Mouse (Mus musculus): ENCODE measurements at regions not wholly inside any gene's neighbourhood (a gene's known extent, or its start where the extent isn't known, plus 50 kb on each side); places are given as distances from the start of the nearest gene placed in this dataset. TPM values are rescaled to one million over a fixed set of nuclear protein-coding genes. Genes with fewer than 3 reads are reported as not detected.

GRCm38 (mm10) chr8:44025926-44026325 is 316.1 kb upstream of the Adam34 start:
- WGBS = 30% methylated on average over 3 of the region's 3 CpGs
- H3K27ac ChIP-seq (ENCODE audit: low read depth, low read length) = no peak overlapping the region
- H3K4me2 ChIP-seq (ENCODE audit: low read depth) = no peak overlapping the region
- H3K4me1 ChIP-seq (ENCODE audit: control insufficient read depth, insufficient read depth, low read length) = no peaks in the 10 kb centered on the region
- no peaks in the 10 kb centered on the region for H3K36me3 ChIP-seq (ENCODE audit: control insufficient read depth, insufficient read depth, low read length)
- ATAC-seq (ENCODE audit: insufficient read depth, low FRiP score, low TSS enrichment) (no peak), DNase-seq (ENCODE audit: low spot score) (peak; percentile 43)
- no peaks in the 10 kb centered on the region for H3K9me3 ChIP-seq (ENCODE audit: control insufficient read depth, low read length)
- H3K27me3 ChIP-seq (ENCODE audit: control insufficient read depth, insufficient read depth, low read length) = no peaks in the 10 kb centered on the region
- no peak overlapping the region for H3K4me3 ChIP-seq (ENCODE audit: low read depth, low read length)
- no peak overlapping the region for H3K9ac ChIP-seq (ENCODE audit: low read length)

GRCm38 (mm10) chr8:44024028-44024427 is 314.2 kb upstream of the Adam34 start:
- DNase-seq (ENCODE audit: low spot score) (no peak), ATAC-seq (ENCODE audit: insufficient read depth, low FRiP score, low TSS enrichment) (no peak)
- Histone ChIP-seq H3K27me3 (ENCODE audit: control insufficient read depth, insufficient read depth, low read length) (no peaks in the 10 kb centered on the region), H3K9me3 (ENCODE audit: control insufficient read depth, low read length) (no peaks in the 10 kb centered on the region), H3K9ac (ENCODE audit: low read length) (no peak overlapping the region), H3K4me3 (ENCODE audit: low read depth, low read length) (no peak overlapping the region), H3K4me1 (ENCODE audit: control insufficient read depth, insufficient read depth, low read length) (no peaks in the 10 kb centered on the region), H3K27ac (ENCODE audit: low read depth, low read length) (no peak overlapping the region), H3K4me2 (ENCODE audit: low read depth) (no peak overlapping the region), H3K36me3 (ENCODE audit: control insufficient read depth, insufficient read depth, low read length) (no peaks in the 10 kb centered on the region)
- 87% methylated on average over 3 of the region's 3 CpGs for WGBS

Small RNA genes lying in the stretch of these regions (microRNA-seq; reads per million reads assigned to microRNA genes)
- gene Gm24591 = not detected

Data from neural tube, embryonic 11.5 days (tissue).